Mouse (Mus musculus) hindbrain, embryonic 12.5 days (tissue): ENCODE data around the gene Clic4. TPM values are rescaled to one million over a fixed set of nuclear protein-coding genes. Genes with fewer than 3 reads are reported as not detected.
A peak's percentile ranks its signal among the peaks of the same experiment; 100 is the strongest.

Experiments
- ATAC-seq: fragments of 200-750 bp; cut with Nextera tagmentation; 2 replicates; pipeline ENCODE4 v1.8.0; 2017; ENCODE audit warnings: moderate TSS enrichment; ENCODE audit not compliant: low FRiP score
- H3K27ac ChIP-seq: fragments of 300-500 bp; sonication (generic); 2 replicates; pipeline ENCODE4 v1.5.1; 2016; ENCODE audit warnings: mild to moderate bottlenecking
- H3K27me3 ChIP-seq: fragments of 300-500 bp; sonication (generic); 2 replicates; pipeline ENCODE4 v1.6.1; 2016; ENCODE audit warnings: mild to moderate bottlenecking
- H3K36me3 ChIP-seq: fragments of 300-500 bp; sonication (generic); 2 replicates; pipeline ENCODE4 v1.6.1; 2016; ENCODE audit warnings: mild to moderate bottlenecking
- H3K4me1 ChIP-seq: fragments of 300-500 bp; sonication (generic); 2 replicates; pipeline ENCODE4 v1.6.1; 2016
- H3K4me2 ChIP-seq: fragments of 300-500 bp; sonication (generic); replicated peaks from 2 replicates; pipeline ENCODE4 v1.6.1; 2016; ENCODE audit warnings: mild to moderate bottlenecking
- H3K4me3 ChIP-seq: fragments of 300-500 bp; sonication (generic); 2 replicates; pipeline ENCODE4 v1.5.1; 2016; ENCODE audit warnings: mild to moderate bottlenecking
- H3K9ac ChIP-seq: fragments of 300-500 bp; sonication (generic); 2 replicates; pipeline ENCODE4 v1.6.1; 2016; ENCODE audit warnings: mild to moderate bottlenecking, moderate library complexity
- H3K9me3 ChIP-seq: fragments of 300-500 bp; sonication (generic); replicated peaks from 2 replicates; pipeline ENCODE4 v1.6.1; 2016; ENCODE audit warnings: mild to moderate bottlenecking
- WGBS: fragments of 180-500 bp; shearing (Covaris S2); methylation state at CpG from one replicate; pipeline ENCODE4 v1.1.7; 2016; 5-methylcytosine and 5-hydroxymethylcytosine counted together
- polyA plus RNA-seq: library from polyadenylated mRNA; unstranded; fragments of >200 nt; fragmentation: Nextera tagmentation; extraction: Ambion mirVana; gene quantifications from 2 replicates; pipeline ENCODE4 v1.2.1, GENCODE M21; 2016

Gene Clic4
- polyA plus RNA-seq, 1 experiment from 2014 or later: 159 TPM

GRCm38 (mm10) chr4:135254321-135254720 is 18.3 kb downstream of the Clic4 start:
- no peak overlapping the region for H3K4me2 ChIP-seq
- no peaks in the 10 kb centered on the region for H3K27me3 ChIP-seq
- WGBS: 86% methylated on average over 4 of the region's 4 CpGs
- H3K9me3 ChIP-seq: 0 out of 2 replicates have a peak, but pooled peaks cover 2% of the 10 kb centered on the region
- peaks cover 4% of the 10 kb centered on the region; the same call in 1 of the 2 replicates for H3K36me3 ChIP-seq
- no peak for ATAC-seq
- no peak overlapping the region for H3K9ac ChIP-seq
- no peak overlapping the region for H3K4me3 ChIP-seq
- no peak overlapping the region for H3K27ac ChIP-seq
- peaks cover 21% of the 10 kb centered on the region for H3K4me1 ChIP-seq

- Histone ChIP-seq H3K9me3 (0 out of 2 replicates have a peak, but pooled peaks cover 2% of the 10 kb centered on the region), H3K9ac (no peak overlapping the region), H3K4me2 (no peak overlapping the region), H3K4me3 (no peak overlapping the region), H3K27ac (no peak overlapping the region), H3K27me3 (no peaks in the 10 kb centered on the region), H3K4me1 (peaks cover 12% of the 10 kb centered on the region), H3K36me3 (peaks cover 5% of the 10 kb centered on the region; the same call in 1 of the 2 replicates)
- no peak for ATAC-seq
- WGBS: 88% methylated on average over 12 of the region's 12 CpGs
Measured at GRCm38 (mm10) chr4:135253239-135254039, 19.2 kb downstream of the Clic4 start.

GRCm38 (mm10) chr4:135251801-135252200 is 20.8 kb downstream of the Clic4 start:
- Histone ChIP-seq H3K4me1 (peaks cover 21% of the 10 kb centered on the region), H3K9me3 (0 out of 2 replicates have a peak, but pooled peaks cover 2% of the 10 kb centered on the region), H3K4me3 (no peak overlapping the region), H3K9ac (no peak overlapping the region), H3K27ac (no peak overlapping the region), H3K4me2 (no peak overlapping the region), H3K27me3 (no peaks in the 10 kb centered on the region), H3K36me3 (peaks cover 5% of the 10 kb centered on the region; the same call in 1 of the 2 replicates)
- 27% methylated on average over 2 of the region's 2 CpGs for WGBS
- ATAC-seq: no peak

- ATAC-seq: no peak
- H3K9me3 ChIP-seq: 0 out of 2 replicates have a peak, but pooled peaks cover 2% of the 10 kb centered on the region
- no peak overlapping the region for H3K27ac ChIP-seq
- no peak overlapping the region for H3K4me2 ChIP-seq
- no peak overlapping the region for H3K4me3 ChIP-seq
- H3K9ac ChIP-seq: no peak overlapping the region
- peaks cover 28% of the 10 kb centered on the region for H3K4me1 ChIP-seq
- no peaks in the 10 kb centered on the region for H3K27me3 ChIP-seq
- H3K36me3 ChIP-seq: peaks cover 5% of the 10 kb centered on the region; the same call in 1 of the 2 replicates
- 74% methylated on average over 9 of the region's 9 CpGs for WGBS
Measured at GRCm38 (mm10) chr4:135248250-135249018, 24.2 kb downstream of the Clic4 start.

GRCm38 (mm10) chr4:135246866-135247756 is 25.5 kb downstream of the Clic4 start:
- Histone ChIP-seq H3K27ac (peak overlapping the region; percentile 49; the same call in 1 of the 2 replicates), H3K4me3 (no peak overlapping the region), H3K9me3 (0 out of 2 replicates have a peak, but pooled peaks cover 2% of the 10 kb centered on the region), H3K4me1 (peaks cover 25% of the 10 kb centered on the region), H3K9ac (no peak overlapping the region), H3K36me3 (peaks cover 5% of the 10 kb centered on the region; the same call in 1 of the 2 replicates), H3K27me3 (no peaks in the 10 kb centered on the region), H3K4me2 (no peak overlapping the region)
- 65% methylated on average over 23 of the region's 23 CpGs for WGBS
- no peak for ATAC-seq

- H3K4me3 ChIP-seq: no peak overlapping the region
- 0 out of 2 replicates have a peak, but pooled peaks cover 2% of the 10 kb centered on the region for H3K9me3 ChIP-seq
- 88% methylated on average over 2 of the region's 2 CpGs for WGBS
- no peak overlapping the region for H3K9ac ChIP-seq
- no peaks in the 10 kb centered on the region for H3K27me3 ChIP-seq
- no peak overlapping the region for H3K4me2 ChIP-seq
- ATAC-seq: no peak
- peaks cover 5% of the 10 kb centered on the region; the same call in 1 of the 2 replicates for H3K36me3 ChIP-seq
- peaks cover 30% of the 10 kb centered on the region for H3K4me1 ChIP-seq
- no peak overlapping the region for H3K27ac ChIP-seq
Measured at GRCm38 (mm10) chr4:135246444-135246843, 26.2 kb downstream of the Clic4 start.

- 92% methylated on average over 11 of the region's 11 CpGs for WGBS
- Histone ChIP-seq H3K4me2 (no peak overlapping the region), H3K4me3 (no peak overlapping the region), H3K4me1 (peaks cover 34% of the 10 kb centered on the region), H3K27ac (no peak overlapping the region), H3K9ac (no peak overlapping the region), H3K9me3 (0 out of 2 replicates have a peak, but pooled peaks cover 2% of the 10 kb centered on the region), H3K36me3 (peaks cover 5% of the 10 kb centered on the region; the same call in 1 of the 2 replicates), H3K27me3 (no peaks in the 10 kb centered on the region)
- ATAC-seq: no peak
Measured at GRCm38 (mm10) chr4:135245841-135246240, 26.8 kb downstream of the Clic4 start.

GRCm38 (mm10) chr4:135244335-135244734 is 28.3 kb downstream of the Clic4 start:
- Histone ChIP-seq H3K27me3 (no peaks in the 10 kb centered on the region), H3K4me1 (peaks cover 37% of the 10 kb centered on the region), H3K4me3 (no peak overlapping the region), H3K9ac (no peak overlapping the region), H3K9me3 (0 out of 2 replicates have a peak, but pooled peaks cover under 1% of the 10 kb centered on the region), H3K36me3 (peaks cover 2% of the 10 kb centered on the region; the same call in 1 of the 2 replicates), H3K27ac (no peak overlapping the region), H3K4me2 (no peak overlapping the region)
- no peak for ATAC-seq
- 86% methylated on average over 3 of the region's 3 CpGs for WGBS

GRCm38 (mm10) chr4:135242913-135243541 is 29.6 kb downstream of the Clic4 start:
- WGBS: 77% methylated on average over 7 of the region's 7 CpGs
- no peak for ATAC-seq
- peaks cover 33% of the 10 kb centered on the region for H3K4me1 ChIP-seq

GRCm38 (mm10) chr4:135242383-135242782 is 30.2 kb downstream of the Clic4 start:
- peaks cover 27% of the 10 kb centered on the region for H3K4me1 ChIP-seq
- no peak overlapping the region for H3K27ac ChIP-seq

More at GRCm38 (mm10) chr4:135242913-135243541, 29.6 kb downstream of the Clic4 start:
- no peak overlapping the region for H3K9ac ChIP-seq
- H3K27ac ChIP-seq: no peak overlapping the region
- peaks cover 6% of the 10 kb centered on the region for H3K36me3 ChIP-seq
- H3K4me2 ChIP-seq: no peak overlapping the region
- no peak overlapping the region for H3K4me3 ChIP-seq
- H3K27me3 ChIP-seq: no peaks in the 10 kb centered on the region
- H3K9me3 ChIP-seq: no peaks in the 10 kb centered on the region

GRCm38 (mm10) chr4:135241669-135242068 is 30.9 kb downstream of the Clic4 start:
- Histone ChIP-seq H3K4me2 (no peak overlapping the region), H3K9ac (no peak overlapping the region), H3K4me1 (peaks cover 20% of the 10 kb centered on the region), H3K4me3 (no peak overlapping the region), H3K27ac (peak overlapping the region; percentile 23; the same call in 1 of the 2 replicates), H3K27me3 (no peaks in the 10 kb centered on the region), H3K9me3 (no peaks in the 10 kb centered on the region), H3K36me3 (peaks cover 10% of the 10 kb centered on the region)
- ATAC-seq: no peak
- WGBS: 51% methylated on average over 5 of the region's 5 CpGs

More at GRCm38 (mm10) chr4:135242383-135242782, 30.2 kb downstream of the Clic4 start:
- ATAC-seq: no peak
- peaks cover 10% of the 10 kb centered on the region for H3K36me3 ChIP-seq
- no peak overlapping the region for H3K4me3 ChIP-seq
- H3K4me2 ChIP-seq: no peak overlapping the region
- 93% methylated on average over 5 of the region's 5 CpGs for WGBS
- H3K9ac ChIP-seq: no peak overlapping the region
- no peaks in the 10 kb centered on the region for H3K27me3 ChIP-seq
- no peaks in the 10 kb centered on the region for H3K9me3 ChIP-seq
